Mouse (Mus musculus): ENCODE results near the gene March10.

- TF ChIP-seq CTCF (IDR thresholded peaks at IDR 0.05; ENCODE audit: low read depth, low read length) (no peak), TAL1 (conservative IDR thresholded peaks at IDR 0.05; ENCODE audit: low read depth, low read length) (no peak), POLR2AphosphoS5 (IDR thresholded peaks at IDR 0.05; ENCODE audit: insufficient replicate concordance, low read depth, low read length) (no peak), GATA1 (IDR thresholded peaks at IDR 0.05; ENCODE audit: borderline replicate concordance, low read length) (no peak)
Measured at GRCm38 (mm10) chr11:105368833-105369232, 87.7 kb downstream of the March10 start.
